Mouse (Mus musculus) stomach, embryonic 15.5 days (tissue): ENCODE results near the gene Prdm8. TPM values are rescaled to one million over a fixed set of nuclear protein-coding genes. Genes with fewer than 3 reads are reported as not detected.
A peak's percentile ranks its signal among the peaks of the same experiment; 100 is the strongest.

Source experiments
- ATAC-seq: fragments of 200-750 bp; cut with Nextera tagmentation; 2 replicates; pipeline ENCODE4 v1.8.0; 2017; ENCODE audit warnings: low read depth, moderate number of reproducible peaks, moderate TSS enrichment; ENCODE audit not compliant: insufficient read depth, low FRiP score
- H3K27ac ChIP-seq: fragments of 300-500 bp; sonication (generic); 2 replicates; pipeline ENCODE4 v1.5.1; 2015; ENCODE audit warnings: mild to moderate bottlenecking, inconsistent platforms
- H3K27me3 ChIP-seq: fragments of 300-500 bp; sonication (generic); replicated peaks from 2 replicates; pipeline ENCODE4 v1.6.1; 2015; ENCODE audit warnings: inconsistent platforms
- H3K36me3 ChIP-seq: fragments of 300-500 bp; sonication (generic); 2 replicates; pipeline ENCODE4 v1.6.1; 2015; ENCODE audit warnings: inconsistent platforms
- H3K4me1 ChIP-seq: fragments of 300-500 bp; sonication (generic); 2 replicates; pipeline ENCODE4 v1.6.1; 2015; ENCODE audit warnings: inconsistent platforms
- H3K4me2 ChIP-seq: fragments of 300-500 bp; sonication (generic); 2 replicates; pipeline ENCODE4 v1.6.1; 2015; ENCODE audit warnings: mild to moderate bottlenecking, inconsistent platforms
- H3K4me3 ChIP-seq: fragments of 300-500 bp; sonication (generic); replicated peaks from 2 replicates; pipeline ENCODE4 v1.5.1; 2015; ENCODE audit warnings: inconsistent platforms
- H3K9ac ChIP-seq: fragments of 300-500 bp; sonication (generic); 2 replicates; pipeline ENCODE4 v1.6.1; 2015; ENCODE audit warnings: inconsistent platforms
- H3K9me3 ChIP-seq: fragments of 300-500 bp; sonication (generic); 2 replicates; pipeline ENCODE4 v1.6.1; 2016; ENCODE audit warnings: inconsistent platforms
- WGBS: fragments of 180-500 bp; shearing (Covaris S2); methylation state at CpG from one replicate; pipeline ENCODE4 v1.1.7; 2015; 5-methylcytosine and 5-hydroxymethylcytosine counted together
- polyA plus RNA-seq: library from polyadenylated mRNA; unstranded; fragments of >200 nt; fragmentation: Nextera tagmentation; extraction: Ambion mirVana; gene quantifications from 2 replicates; pipeline ENCODE4 v1.2.1, GENCODE M21; 2015

The Prdm8 gene
- polyA plus RNA-seq, 1 experiment from 2014 or later = 0.10 TPM

DNA sequence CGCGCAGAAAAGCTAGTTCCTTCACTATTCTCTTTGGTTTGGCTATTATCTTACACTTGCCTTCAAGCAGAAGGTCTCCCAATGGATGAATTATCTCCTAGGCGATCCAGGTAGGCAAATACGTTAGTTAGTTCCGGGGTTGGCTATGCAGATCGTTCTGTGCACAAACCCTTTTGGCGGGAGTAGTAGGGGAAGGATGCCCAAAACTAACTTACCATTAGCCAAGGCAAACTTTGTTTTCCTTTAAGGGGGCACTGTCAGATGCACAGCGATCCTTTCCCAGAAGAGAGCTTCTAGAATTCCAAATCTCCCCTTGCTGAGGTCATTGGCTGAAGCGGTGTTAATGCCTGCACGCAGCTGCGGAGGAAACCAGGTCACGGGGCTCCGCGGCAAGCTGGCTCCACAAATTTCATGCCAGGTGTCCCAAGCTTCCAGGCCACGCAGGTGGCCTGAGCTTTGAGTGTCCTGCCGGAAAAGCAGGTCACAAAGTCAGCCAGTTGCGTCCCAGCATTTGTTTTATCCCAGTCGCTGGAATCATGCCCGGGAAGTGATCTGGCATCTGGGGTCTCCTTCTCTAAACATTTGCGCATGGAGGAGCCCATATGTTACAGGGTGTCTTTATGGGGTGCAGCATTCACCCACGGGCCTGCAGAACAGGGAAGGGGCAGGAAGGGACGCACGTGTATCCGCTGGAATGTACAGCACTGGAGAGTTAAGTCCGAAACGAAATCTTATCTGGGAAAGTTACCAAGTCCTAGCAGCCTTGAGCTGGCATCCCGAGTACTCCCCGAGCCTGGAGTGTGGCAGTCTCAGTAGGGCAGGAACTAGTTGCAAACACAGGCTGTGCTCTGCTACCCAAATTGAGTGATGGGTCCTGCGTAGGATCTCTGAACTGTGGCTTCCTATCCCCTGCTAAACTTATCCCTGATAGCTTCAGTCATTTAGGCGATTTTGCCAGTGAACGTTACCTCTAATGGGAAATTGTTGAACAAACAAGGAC is 22.5 kb downstream of the Prdm8 start:
- Histone ChIP-seq H3K36me3 (no peaks in the 10 kb centered on the region), H3K4me3 (no peak overlapping the region), H3K27me3 (peaks cover 61% of the 10 kb centered on the region), H3K9ac (no peak overlapping the region), H3K9me3 (no peaks in the 10 kb centered on the region), H3K4me2 (peak overlapping the region; percentile 35; the same call in 1 of the 2 replicates), H3K27ac (no peak overlapping the region), H3K4me1 (peaks cover 20% of the 10 kb centered on the region)
- 1% methylated on average over 31 of the region's 31 CpGs for WGBS
- ATAC-seq = no peak

DNA sequence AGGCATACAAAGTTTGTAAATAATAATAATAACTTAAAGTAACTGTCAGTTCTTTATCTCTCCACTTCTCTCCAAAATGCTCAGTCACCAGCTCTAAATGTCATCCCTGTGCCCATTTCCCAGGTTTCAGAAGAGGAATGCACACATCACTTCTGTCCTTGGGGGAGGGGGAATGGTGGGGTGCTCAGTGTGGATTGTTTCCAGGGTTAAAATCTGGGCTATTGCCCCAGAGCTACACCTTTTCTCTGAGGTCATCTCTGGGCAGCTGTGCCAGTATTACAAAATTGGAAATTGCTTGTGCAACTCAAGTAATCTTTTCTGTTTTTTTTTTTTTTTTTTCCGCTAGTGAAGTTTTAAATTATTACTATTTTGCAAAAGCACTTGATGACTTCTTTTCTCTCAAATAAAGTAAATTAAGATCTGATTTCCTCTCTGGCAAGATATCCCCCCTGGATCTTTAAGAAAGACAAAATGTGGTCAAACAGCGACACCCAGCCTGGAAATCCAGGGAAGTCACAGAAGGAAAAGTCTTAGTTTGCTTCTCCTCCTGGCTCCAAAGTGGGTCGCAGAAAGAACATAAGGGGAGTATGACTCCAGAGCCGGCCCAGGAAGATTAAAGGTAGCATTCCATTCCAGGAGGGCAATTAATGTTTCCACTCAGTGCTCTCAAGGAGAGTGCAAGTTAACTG is 25.4 kb downstream of the Prdm8 start:
- Histone ChIP-seq H3K27ac (no peak overlapping the region), H3K27me3 (peaks cover 39% of the 10 kb centered on the region), H3K4me3 (no peak overlapping the region), H3K9me3 (no peaks in the 10 kb centered on the region), H3K36me3 (no peaks in the 10 kb centered on the region), H3K4me1 (0 out of 2 replicates have a peak, but pooled peaks cover 5% of the 10 kb centered on the region), H3K4me2 (no peak overlapping the region), H3K9ac (no peak overlapping the region)
- 31% methylated on average over 4 of the region's 4 CpGs for WGBS
- ATAC-seq = no peak

DNA sequence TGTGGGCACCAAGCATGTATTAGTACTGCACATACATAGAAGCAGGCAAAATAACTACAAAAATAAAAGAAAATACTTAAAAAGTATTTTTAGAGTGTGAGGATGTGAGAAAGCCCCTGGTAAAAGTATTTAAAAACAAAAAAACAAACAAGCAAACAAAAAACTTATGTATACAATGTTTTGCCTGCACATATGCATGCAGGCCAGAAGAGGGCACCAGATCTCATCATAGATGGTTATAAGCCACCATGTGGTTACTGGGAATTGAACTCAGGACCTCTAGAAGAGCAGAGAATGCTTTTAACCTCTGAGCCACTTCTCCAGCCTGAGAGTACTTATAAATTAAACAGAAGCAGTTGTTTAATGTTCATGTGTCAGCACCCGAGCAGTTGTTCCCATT is 28.0 kb downstream of the Prdm8 start:
- Histone ChIP-seq H3K27me3 (peaks cover 15% of the 10 kb centered on the region), H3K9me3 (no peaks in the 10 kb centered on the region), H3K4me2 (no peak overlapping the region), H3K27ac (no peak overlapping the region), H3K9ac (no peak overlapping the region), H3K4me1 (0 out of 2 replicates have a peak, but pooled peaks cover 2% of the 10 kb centered on the region), H3K4me3 (no peak overlapping the region), H3K36me3 (no peaks in the 10 kb centered on the region)
- WGBS = 64% methylated on average over 1 of the region's 1 CpGs
- ATAC-seq = no peak

DNA sequence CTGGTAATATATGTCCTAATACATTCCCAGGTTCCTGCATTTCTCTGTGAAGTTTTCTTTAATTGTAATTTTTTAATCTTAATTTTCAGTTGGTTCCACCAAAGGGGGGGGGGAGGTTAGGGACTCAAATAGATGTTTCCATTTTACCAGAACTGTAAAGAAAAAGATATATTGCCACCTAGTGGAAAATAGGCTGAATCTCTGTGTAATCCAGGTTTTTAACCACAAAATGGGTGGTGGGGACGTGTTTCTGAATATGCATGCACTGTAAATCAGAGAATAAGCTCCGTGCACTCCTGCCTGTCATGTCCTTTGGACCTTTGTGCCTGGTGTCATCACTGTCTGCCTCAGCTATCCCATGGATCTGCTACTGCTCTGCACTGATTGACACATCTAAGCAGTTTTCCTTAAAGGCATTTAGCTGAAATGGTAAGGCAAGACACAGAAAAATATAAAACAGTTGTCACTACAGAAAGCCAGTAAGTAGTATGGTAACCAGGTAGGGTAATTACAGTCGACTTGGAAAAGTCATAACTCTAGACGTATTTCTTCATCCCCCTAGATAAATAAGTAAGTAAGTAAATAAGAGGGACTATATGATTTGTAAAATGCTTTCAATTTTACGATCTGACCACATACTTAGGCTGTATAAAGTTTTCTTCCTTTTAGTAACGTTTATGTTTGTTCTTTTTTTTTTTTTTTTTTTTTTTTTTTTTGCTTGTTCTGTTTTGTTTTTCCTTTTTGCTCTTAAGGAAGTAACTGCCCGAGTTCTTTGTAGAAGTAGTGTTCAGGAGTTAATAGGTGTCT is 31.6 kb downstream of the Prdm8 start:
- H3K4me1 ChIP-seq = 0 out of 2 replicates have a peak, but pooled peaks cover 2% of the 10 kb centered on the region
- no peak overlapping the region for H3K4me3 ChIP-seq
- no peak for ATAC-seq
- H3K27ac ChIP-seq = no peak overlapping the region
- no peaks in the 10 kb centered on the region for H3K27me3 ChIP-seq
- no peak overlapping the region for H3K4me2 ChIP-seq
- no peaks in the 10 kb centered on the region for H3K36me3 ChIP-seq
- WGBS = 55% methylated on average over 7 of the region's 7 CpGs
- H3K9ac ChIP-seq = no peak overlapping the region
- no peaks in the 10 kb centered on the region for H3K9me3 ChIP-seq

DNA sequence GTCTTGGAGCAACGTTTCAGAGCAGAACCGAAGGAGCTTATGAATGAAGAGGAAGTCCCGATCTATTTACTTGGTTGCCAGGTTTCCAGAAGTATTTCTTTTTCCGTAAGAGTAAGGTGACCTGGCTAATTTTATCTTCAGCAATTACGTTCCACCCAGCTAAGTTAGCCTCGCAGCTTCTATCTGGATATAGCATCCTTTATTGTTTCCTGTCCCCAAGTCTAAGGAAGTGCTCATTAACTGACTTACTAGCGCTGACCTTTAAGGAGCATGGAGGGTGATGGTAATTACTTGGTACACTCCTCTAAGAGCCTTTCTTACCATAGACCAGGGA is 32.2 kb downstream of the Prdm8 start:
- H3K4me1 ChIP-seq = 0 out of 2 replicates have a peak, but pooled peaks cover 2% of the 10 kb centered on the region
- H3K9me3 ChIP-seq = no peaks in the 10 kb centered on the region
- WGBS = 55% methylated on average over 7 of the region's 7 CpGs
- no peak overlapping the region for H3K4me2 ChIP-seq
- H3K36me3 ChIP-seq = no peaks in the 10 kb centered on the region
- ATAC-seq = no peak
- no peak overlapping the region for H3K9ac ChIP-seq
- no peak overlapping the region for H3K27ac ChIP-seq
- no peaks in the 10 kb centered on the region for H3K27me3 ChIP-seq
- no peak overlapping the region for H3K4me3 ChIP-seq

DNA sequence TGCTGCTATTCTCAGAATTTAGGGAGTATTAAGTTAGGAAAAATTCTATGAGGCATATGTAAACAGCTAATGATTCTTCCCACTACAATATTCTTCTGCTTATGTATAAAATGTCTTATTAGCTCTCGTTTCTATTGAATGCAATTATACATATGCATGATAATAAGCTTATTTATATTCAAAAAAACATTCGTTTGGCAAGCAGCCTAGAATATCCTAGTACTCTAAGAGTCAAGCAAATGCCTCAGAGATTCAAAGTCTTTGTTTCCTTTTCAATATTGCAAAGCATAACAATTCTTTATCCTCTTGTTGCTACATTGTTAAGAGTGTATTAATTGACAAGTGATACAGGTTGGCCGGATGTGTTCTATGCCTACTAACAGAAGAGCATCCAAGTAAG is 34.6 kb downstream of the Prdm8 start:
- H3K4me1 ChIP-seq = 0 out of 2 replicates have a peak, but pooled peaks cover 2% of the 10 kb centered on the region
- H3K9ac ChIP-seq = no peak overlapping the region
- H3K36me3 ChIP-seq = no peaks in the 10 kb centered on the region
- H3K4me2 ChIP-seq = no peak overlapping the region
- 55% methylated on average over 3 of the region's 3 CpGs for WGBS
- H3K27ac ChIP-seq = no peak overlapping the region
- H3K9me3 ChIP-seq = no peaks in the 10 kb centered on the region
- no peak for ATAC-seq
- no peak overlapping the region for H3K4me3 ChIP-seq
- H3K27me3 ChIP-seq = no peaks in the 10 kb centered on the region

DNA sequence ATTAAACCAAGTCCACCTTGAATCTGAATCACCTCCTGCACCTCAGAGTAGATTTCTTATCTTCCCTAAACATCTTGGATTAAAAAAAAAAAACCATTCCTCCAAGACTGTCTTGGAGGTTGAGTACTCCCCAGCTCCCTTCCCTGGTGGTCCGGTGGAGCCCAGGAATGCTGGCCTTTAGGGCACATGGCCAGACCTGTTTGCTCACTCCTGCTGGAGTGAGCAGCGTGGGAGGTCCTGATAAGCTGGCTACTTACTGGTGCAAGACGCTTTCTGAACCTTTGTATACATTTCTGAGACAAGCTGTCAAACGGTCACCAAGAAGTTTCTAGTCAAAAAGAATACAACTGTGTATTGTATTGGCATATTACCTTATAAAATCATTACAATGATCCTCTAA is 36.0 kb downstream of the Prdm8 start:
- Histone ChIP-seq H3K27me3 (no peaks in the 10 kb centered on the region), H3K27ac (no peak overlapping the region), H3K36me3 (no peaks in the 10 kb centered on the region), H3K4me2 (no peak overlapping the region), H3K4me3 (no peak overlapping the region), H3K9me3 (no peaks in the 10 kb centered on the region), H3K9ac (no peak overlapping the region), H3K4me1 (0 out of 2 replicates have a peak, but pooled peaks cover 2% of the 10 kb centered on the region)
- 15% methylated on average over 4 of the region's 4 CpGs for WGBS
- ATAC-seq = no peak

DNA sequence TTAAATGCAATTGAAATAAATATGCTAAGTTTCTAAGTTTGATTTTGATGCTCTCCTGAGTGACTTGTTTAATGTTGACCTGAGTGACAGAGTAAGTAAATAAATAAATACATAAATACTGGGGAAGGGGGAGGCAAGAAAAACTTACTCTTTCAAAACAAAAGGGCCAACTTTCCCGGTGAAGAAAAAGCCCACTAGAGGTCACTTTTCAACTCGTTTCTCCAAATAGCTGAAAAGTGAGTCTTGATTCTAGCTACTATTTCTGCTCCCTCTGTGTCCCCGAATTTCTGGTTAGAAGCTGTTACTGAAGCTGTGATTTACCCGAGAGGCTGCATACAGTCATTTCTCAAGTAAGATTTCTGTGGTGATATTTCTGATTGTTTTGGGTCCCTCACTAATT is 45.5 kb downstream of the Prdm8 start:
- no peak overlapping the region for H3K4me2 ChIP-seq
- no peaks in the 10 kb centered on the region for H3K36me3 ChIP-seq
- no peak overlapping the region for H3K27ac ChIP-seq
- ATAC-seq = no peak
- H3K4me1 ChIP-seq = no peaks in the 10 kb centered on the region
- 77% methylated on average over 4 of the region's 4 CpGs for WGBS
- H3K27me3 ChIP-seq = no peaks in the 10 kb centered on the region
- no peaks in the 10 kb centered on the region for H3K9me3 ChIP-seq
- H3K4me3 ChIP-seq = no peak overlapping the region
- no peak overlapping the region for H3K9ac ChIP-seq

DNA sequence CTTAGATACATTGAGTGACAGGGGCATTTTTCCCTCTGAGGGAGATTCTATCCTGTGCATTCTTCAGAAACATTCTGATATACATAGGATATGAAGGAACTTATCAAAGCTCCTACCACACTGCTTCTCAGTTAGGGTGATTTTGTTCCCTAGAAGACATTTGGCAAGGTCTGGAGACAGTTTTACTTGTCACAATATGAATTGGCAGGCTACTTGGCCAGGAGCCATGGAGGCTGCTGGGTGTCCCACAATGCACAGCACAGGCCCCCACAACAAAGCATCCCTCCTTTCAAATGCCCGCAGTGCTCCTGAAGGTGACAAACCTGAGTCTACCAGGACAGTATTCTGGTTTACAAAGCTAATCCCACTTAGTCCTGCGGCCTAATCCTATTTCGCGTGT is 55.0 kb downstream of the Prdm8 start:
- H3K4me1 ChIP-seq = no peaks in the 10 kb centered on the region
- no peak overlapping the region for H3K9ac ChIP-seq
- no peak overlapping the region for H3K4me2 ChIP-seq
- H3K9me3 ChIP-seq = no peaks in the 10 kb centered on the region
- H3K4me3 ChIP-seq = no peak overlapping the region
- no peak for ATAC-seq
- WGBS = 59% methylated on average over 4 of the region's 4 CpGs
- no peaks in the 10 kb centered on the region for H3K27me3 ChIP-seq
- no peaks in the 10 kb centered on the region for H3K36me3 ChIP-seq
- no peak overlapping the region for H3K27ac ChIP-seq

DNA sequence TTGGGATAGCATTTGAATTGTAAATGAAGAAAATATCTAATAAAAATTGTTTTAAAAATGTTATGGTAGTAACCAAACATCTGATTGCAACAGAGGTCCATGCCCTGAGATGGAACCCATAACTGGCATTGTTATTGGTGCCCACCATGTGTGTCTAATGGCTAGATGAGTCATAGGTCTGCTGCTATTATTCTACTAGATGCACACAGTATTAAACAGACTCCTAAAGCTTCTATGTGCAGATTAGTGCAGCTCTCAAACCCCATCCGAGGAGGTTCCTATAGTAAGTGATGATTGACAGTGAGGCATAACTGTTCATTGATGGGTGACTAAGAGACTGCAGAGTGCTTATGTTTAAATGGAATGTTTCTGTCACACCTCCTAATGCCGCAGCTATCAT is 59.7 kb downstream of the Prdm8 start:
- Histone ChIP-seq H3K27me3 (no peaks in the 10 kb centered on the region), H3K4me3 (no peak overlapping the region), H3K9ac (no peak overlapping the region), H3K4me1 (no peaks in the 10 kb centered on the region), H3K36me3 (no peaks in the 10 kb centered on the region), H3K27ac (no peak overlapping the region), H3K4me2 (no peak overlapping the region), H3K9me3 (no peaks in the 10 kb centered on the region)
- no peak for ATAC-seq
- WGBS = 74% methylated on average over 2 of the region's 2 CpGs

DNA sequence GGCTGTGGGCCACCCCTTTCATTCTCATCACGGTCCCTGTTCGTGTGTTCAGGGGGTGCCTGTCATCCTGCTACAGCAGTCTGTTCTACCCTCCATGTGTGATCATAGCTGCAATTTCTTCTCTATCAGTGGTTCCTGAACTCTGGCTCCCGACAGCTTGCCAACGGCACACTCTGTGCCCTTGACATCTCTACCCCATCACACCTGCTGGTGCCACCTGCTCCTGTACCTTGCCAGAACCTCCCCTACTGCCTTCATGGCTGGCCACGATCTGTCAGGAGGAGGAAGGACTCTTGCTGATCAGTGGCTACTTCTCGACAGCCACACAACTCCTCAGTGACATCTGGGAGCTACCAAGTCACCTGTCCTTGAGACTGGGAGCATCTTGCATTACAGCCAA is 62.5 kb downstream of the Prdm8 start:
- no peak overlapping the region for H3K9ac ChIP-seq
- WGBS = 76% methylated on average over 6 of the region's 6 CpGs
- no peak overlapping the region for H3K4me2 ChIP-seq
- no peak overlapping the region for H3K27ac ChIP-seq
- no peaks in the 10 kb centered on the region for H3K27me3 ChIP-seq
- H3K4me3 ChIP-seq = no peak overlapping the region
- no peaks in the 10 kb centered on the region for H3K36me3 ChIP-seq
- H3K9me3 ChIP-seq = no peaks in the 10 kb centered on the region
- ATAC-seq = no peak
- no peaks in the 10 kb centered on the region for H3K4me1 ChIP-seq
